Mouse (Mus musculus) neural tube, embryonic 11.5 days (tissue): ENCODE data around the gene 4921539E11Rik. TPM values are rescaled to one million over a fixed set of nuclear protein-coding genes. Genes with fewer than 3 reads are reported as not detected.

Experiments used
- ATAC-seq: fragments of 200-750 bp; cut with Nextera tagmentation; 2 replicates; pipeline ENCODE4 v1.8.0; 2017; ENCODE audit warnings: moderate number of reproducible peaks, mild to moderate bottlenecking, moderate TSS enrichment, moderate library complexity; ENCODE audit not compliant: insufficient read depth, low FRiP score, low TSS enrichment
- DNase-seq: peaks from one replicate; pipeline ENCODE4 v3.0.0-alpha.2; 2015; ENCODE audit warnings: low spot score
- H3K27ac ChIP-seq: fragments of 300-500 bp; sonication (generic); 2 replicates; pipeline ENCODE4 v1.5.1; 2014; ENCODE audit warnings: low read depth, mild to moderate bottlenecking, low read length
- H3K27me3 ChIP-seq: fragments of 300-500 bp; sonication (generic); 2 replicates; pipeline ENCODE4 v1.6.1; 2014; ENCODE audit warnings: mild to moderate bottlenecking, low read length, mixed read lengths; ENCODE audit not compliant: control insufficient read depth, insufficient read depth
- H3K36me3 ChIP-seq: fragments of 300-500 bp; sonication (generic); 2 replicates; pipeline ENCODE4 v1.6.1; 2014; ENCODE audit warnings: mild to moderate bottlenecking, low read length, moderate library complexity, mixed read lengths; ENCODE audit not compliant: control insufficient read depth, insufficient read depth
- H3K4me1 ChIP-seq: fragments of 300-500 bp; sonication (generic); 2 replicates; pipeline ENCODE4 v1.6.1; 2014; ENCODE audit warnings: low read length, mixed read lengths; ENCODE audit not compliant: control insufficient read depth, insufficient read depth
- H3K4me2 ChIP-seq: fragments of 300-500 bp; sonication (generic); 2 replicates; pipeline ENCODE4 v1.6.1; 2014; ENCODE audit warnings: low read depth, mild to moderate bottlenecking, moderate library complexity
- H3K4me3 ChIP-seq: fragments of 300-500 bp; sonication (generic); 2 replicates; pipeline ENCODE4 v1.5.1; 2014; ENCODE audit warnings: low read depth, low read length
- H3K9ac ChIP-seq: fragments of 300-500 bp; sonication (generic); 2 replicates; pipeline ENCODE4 v1.6.1; 2014; ENCODE audit warnings: mild to moderate bottlenecking, low read length
- H3K9me3 ChIP-seq: fragments of 300-500 bp; sonication (generic); 2 replicates; pipeline ENCODE4 v1.6.1; 2016; ENCODE audit warnings: low read length; ENCODE audit not compliant: control insufficient read depth
- WGBS: fragments of 180-500 bp; shearing (Covaris S2); extraction: QIAGEN DNeasy Blood & Tissue Kit; methylation state at CpG from one replicate; pipeline ENCODE4 v1.1.7; 2014; 5-methylcytosine and 5-hydroxymethylcytosine counted together
- polyA plus RNA-seq: library from polyadenylated mRNA; unstranded; fragments of >200 nt; fragmentation: Nextera tagmentation; extraction: Ambion mirVana; gene quantifications from 2 replicates; pipeline ENCODE4 v1.2.1, GENCODE M21; 2014

The 4921539E11Rik gene
- polyA plus RNA-seq, 1 experiment from 2014 or later, result not detected

DNA sequence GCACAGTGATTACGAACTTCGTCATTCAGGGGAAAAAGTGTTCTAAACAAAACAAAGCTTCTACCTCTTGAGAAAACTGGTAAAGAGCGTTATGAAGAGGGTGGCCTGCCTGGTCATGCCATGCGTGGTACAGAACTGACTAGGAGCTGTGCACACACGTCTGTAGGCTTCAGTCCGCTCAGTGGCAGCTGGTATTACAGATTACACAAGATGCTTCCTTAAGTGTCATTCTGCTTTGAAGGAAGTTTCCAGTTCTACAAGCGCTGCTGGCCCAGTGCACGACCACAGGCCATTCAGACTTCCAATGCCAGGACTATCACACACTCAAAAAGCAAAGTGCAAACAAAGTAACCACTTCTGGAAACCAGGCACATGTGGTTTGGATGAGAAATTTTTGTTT, 93.3 kb downstream of the 4921539E11Rik start:
- H3K4me2 ChIP-seq, result no peak overlapping the region
- H3K36me3 ChIP-seq, result no peaks in the 10 kb centered on the region
- no peaks in the 10 kb centered on the region for H3K4me1 ChIP-seq
- no peak overlapping the region for H3K27ac ChIP-seq
- WGBS, result 91% methylated on average over 8 of the region's 8 CpGs
- ATAC-seq (no peak), DNase-seq (no peak)
- no peaks in the 10 kb centered on the region for H3K27me3 ChIP-seq
- H3K9me3 ChIP-seq, result 0 out of 2 replicates have a peak, but pooled peaks cover 1% of the 10 kb centered on the region
- no peak overlapping the region for H3K4me3 ChIP-seq
- H3K9ac ChIP-seq, result no peak overlapping the region

DNA sequence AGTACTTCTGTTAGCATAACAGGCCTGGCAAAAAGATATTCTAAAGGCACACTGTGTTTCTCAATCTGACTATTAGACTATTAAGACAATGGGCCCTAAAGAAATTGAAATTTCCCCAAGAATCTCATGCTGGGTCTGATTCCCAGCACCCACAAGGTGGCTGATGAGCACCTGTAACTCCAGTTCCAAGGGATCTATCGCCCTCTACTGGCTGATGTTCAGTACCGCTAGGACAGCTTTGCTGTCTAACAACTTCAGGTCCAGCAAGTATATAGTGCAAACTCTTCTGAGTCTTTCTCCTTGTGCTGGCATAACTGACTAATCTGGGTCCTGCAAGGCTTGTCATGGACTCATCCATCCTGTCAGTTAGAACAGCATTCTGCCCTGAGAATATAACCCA, 98.2 kb downstream of the 4921539E11Rik start:
- ATAC-seq (no peak), DNase-seq (no peak)
- Histone ChIP-seq H3K4me1 (no peaks in the 10 kb centered on the region), H3K9ac (no peak overlapping the region), H3K36me3 (no peaks in the 10 kb centered on the region; the same call in 1 of the 2 replicates), H3K27me3 (no peaks in the 10 kb centered on the region), H3K9me3 (0 out of 2 replicates have a peak, but pooled peaks cover 3% of the 10 kb centered on the region), H3K4me2 (no peak overlapping the region), H3K27ac (no peak overlapping the region), H3K4me3 (no peak overlapping the region)
- WGBS, result 83% methylated on average over 2 of the region's 2 CpGs

DNA sequence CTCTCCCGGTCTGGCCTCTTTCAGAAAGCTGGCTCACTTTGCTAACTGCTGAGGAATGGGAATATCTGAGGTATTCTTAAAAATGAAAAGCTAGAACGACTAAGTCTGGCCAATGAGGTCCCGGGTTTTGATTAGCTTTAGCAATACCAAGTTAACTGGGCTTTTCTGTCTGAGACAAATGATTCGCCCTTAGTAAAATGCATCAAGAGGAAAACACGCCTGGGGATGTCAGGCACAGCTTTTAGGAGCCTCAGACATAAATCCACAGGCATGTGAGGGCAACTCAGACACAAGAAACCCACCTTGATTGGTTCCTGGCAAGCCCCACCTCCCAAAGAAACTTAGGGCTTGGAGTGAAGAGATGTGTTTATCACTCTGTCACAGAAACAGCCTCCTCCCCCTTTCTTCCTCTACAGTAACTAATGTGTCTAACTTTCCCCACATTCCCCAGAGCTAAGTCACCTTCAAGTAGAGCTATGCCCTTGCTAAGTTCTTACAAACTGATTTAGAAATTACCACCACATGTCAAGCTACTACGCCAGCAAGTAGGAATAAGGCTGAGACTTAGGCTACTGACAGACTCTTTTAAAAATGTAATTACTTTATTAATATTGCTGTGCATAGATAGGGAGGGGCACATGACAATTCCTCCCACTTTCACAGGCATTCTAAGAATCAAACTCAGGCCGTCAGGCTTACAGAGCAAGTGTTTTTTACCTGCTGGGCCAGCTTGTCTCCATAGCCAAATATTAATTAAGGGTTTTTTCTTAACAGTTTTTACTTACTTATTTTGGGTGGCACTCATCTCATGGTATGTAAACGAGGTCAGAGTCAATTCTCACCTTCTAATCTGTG, 101.7 kb downstream of the 4921539E11Rik start:
- 0 out of 2 replicates have a peak, but pooled peaks cover 3% of the 10 kb centered on the region for H3K9me3 ChIP-seq
- no peaks in the 10 kb centered on the region for H3K27me3 ChIP-seq
- 89% methylated on average over 8 of the region's 8 CpGs for WGBS
- no peak for DNase-seq
- no peak for ATAC-seq
- H3K27ac ChIP-seq, result no peak overlapping the region
- H3K4me3 ChIP-seq, result no peak overlapping the region
- H3K9ac ChIP-seq, result no peak overlapping the region
- H3K36me3 ChIP-seq, result no peaks in the 10 kb centered on the region; the same call in 1 of the 2 replicates
- H3K4me1 ChIP-seq, result no peaks in the 10 kb centered on the region
- no peak overlapping the region for H3K4me2 ChIP-seq

Other genes starting within 250 kb of the 4921539E11Rik start
- 29.6 and 34.5 TPM in 2 replicates for gene Mier1, start 176.5 kb downstream of the 4921539E11Rik start, polyA plus RNA-seq
- gene Wdr78, start 176.3 kb downstream of the 4921539E11Rik start, polyA plus RNA-seq, result 5.7 and 5.8 TPM in 2 replicates
- gene Slc35d1, start 75.7 kb downstream of the 4921539E11Rik start, polyA plus RNA-seq, result 12.0 TPM in 2 replicates
- gene Oma1, start 22.9 kb upstream of the 4921539E11Rik start, polyA plus RNA-seq, result 13.3 and 13.7 TPM in 2 replicates